Mouse (Mus musculus): ENCODE results near the gene Myl4.

DNA sequence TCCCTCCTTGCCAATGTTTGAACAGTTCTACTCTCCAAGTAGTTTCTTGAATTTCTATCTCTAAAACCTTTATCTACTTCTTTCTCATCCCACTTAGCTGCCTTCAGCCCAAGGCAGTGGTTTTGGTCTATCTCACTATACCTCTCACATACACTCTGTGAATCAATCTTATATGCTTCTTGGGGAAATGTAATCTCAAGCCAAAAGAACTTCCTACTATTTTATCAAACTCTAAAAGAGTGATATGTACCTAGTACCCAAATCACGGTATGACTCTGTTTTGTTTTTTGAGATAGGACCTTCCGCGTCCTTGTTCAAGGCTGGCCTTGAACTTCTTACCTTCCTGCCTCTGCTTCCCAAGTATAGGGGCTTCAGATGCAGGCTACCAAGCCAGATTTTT lies 3.0 kb upstream of the Myl4 start:
- no peak for TF ChIP-seq CTCF (IDR thresholded peaks at IDR 0.05; ENCODE audit: low read depth)
- TF ChIP-seq EP300 (IDR thresholded peaks at IDR 0.05; ENCODE audit: low read depth), result no peak

Measured in heart, postnatal 0 days (tissue).